Mouse (Mus musculus): ENCODE results near the gene Mplkip.

Gene Mplkip

DNA sequence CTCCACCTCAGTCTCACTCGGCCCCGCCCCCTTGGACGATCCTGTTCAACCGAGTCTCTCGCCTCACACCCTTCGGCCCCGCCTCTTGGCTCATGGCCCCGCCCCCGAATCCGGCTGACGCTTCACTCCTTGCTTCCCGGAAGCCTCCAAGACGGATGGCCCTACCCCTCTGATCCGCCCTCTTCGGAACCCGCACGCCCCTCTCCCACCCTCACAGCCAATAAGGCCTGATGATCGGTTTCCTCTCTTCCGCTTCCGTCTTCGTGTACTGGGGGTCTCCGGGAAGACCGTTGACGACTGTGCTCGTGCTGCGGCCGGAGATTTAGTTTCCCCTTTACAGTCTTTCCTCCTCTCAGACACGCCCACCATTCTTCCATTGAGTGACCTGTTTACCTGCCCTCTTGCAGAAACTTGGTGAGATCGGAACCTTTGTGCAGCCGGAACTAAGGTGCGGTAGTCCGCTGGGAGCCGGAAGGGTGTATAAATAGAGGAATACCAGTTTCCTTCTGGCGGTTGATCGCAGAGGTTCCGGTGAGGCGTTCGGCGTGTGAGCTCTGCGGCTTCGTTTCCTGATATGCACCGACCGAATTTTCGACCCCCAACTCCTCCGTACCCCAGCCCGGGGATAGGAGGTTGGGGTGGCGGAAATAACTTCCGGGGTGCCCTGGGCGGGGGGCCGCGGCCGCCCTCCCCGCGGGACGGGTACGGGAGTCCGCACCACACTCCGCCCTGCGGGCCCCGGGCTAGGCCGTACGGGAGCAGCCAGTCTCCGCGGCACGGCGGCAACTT is at the start of gene Mplkip, which contains the start of gene Sugct:
Gene Mplkip (plus strand): TSS at position 282 of the 789 bp plus-strand sequence.
Gene Sugct (minus strand): TSS at position 643 of the 789 bp plus-strand sequence.
- DNase-seq, result peak; percentile 100

GRCm38 (mm10) chr13:17667380-17667779 is 27.6 kb upstream of the Mplkip start:
- no peak for DNase-seq

DNA sequence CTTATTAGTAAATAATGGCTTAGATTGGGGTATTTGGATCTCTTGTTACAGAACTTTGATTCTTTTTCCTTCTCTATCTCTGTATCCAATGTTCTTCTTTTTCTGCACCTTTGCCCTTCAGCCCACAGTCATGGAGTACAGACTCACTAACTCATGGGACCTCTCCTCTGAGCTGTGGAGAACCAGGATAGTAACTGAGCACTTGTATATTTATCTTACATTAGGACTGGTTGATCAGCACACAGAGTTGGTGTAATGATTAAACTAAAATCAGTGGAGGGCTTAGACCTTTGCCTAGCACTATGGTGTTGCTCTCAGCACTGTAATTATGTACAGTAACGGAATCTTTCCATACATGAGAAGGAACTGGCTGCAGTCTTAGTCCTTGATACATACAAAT is 23.9 kb upstream of the Mplkip start:
- peak; percentile 69 for DNase-seq

DNA sequence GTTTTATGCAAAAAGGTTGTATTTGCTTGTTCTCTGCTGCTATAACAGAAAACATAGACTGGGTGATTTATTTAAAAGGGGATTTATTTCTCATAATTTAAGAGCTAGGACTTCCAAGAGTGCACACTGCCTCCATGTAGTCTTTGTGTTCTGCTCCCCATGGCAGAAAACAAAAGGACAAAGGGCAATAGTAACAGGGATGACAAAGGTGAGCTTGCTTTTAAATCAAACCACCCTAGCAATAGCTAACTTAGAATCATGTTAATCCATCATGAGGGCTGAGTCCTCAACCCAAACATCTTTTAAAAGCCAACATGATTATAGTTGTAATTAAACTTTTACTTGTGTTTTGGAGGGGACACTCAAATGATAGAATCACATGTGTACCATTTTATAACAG is 5.5 kb upstream of the Mplkip start:
- peak; percentile 79 for DNase-seq

- peak; percentile 38 for DNase-seq
Measured at GRCm38 (mm10) chr13:17690686-17691085, 4.3 kb upstream of the Mplkip start.

GRCm38 (mm10) chr13:17691436-17691835 is 3.6 kb upstream of the Mplkip start:
- peak; percentile 73 for DNase-seq

DNA sequence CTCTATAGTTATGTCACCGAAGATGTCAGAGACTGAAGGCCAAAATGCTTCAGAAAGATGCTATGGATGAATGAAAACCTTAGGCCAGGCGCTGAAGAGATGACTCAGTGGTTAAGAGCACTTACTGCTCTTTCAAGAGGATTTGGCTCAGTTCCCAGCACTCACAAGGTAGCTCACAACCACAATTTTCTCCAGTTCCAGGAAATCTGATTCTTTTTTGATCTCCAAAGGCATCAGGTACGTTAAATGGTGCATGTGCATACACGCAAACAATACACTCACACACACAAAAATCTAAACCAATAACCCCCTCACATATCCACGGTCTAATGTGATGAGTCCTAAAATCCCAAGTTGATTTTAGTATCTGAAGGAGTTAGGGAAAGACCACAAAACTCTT is 1.2 kb upstream of the Mplkip start:
- peak; percentile 57 for DNase-seq

DNA sequence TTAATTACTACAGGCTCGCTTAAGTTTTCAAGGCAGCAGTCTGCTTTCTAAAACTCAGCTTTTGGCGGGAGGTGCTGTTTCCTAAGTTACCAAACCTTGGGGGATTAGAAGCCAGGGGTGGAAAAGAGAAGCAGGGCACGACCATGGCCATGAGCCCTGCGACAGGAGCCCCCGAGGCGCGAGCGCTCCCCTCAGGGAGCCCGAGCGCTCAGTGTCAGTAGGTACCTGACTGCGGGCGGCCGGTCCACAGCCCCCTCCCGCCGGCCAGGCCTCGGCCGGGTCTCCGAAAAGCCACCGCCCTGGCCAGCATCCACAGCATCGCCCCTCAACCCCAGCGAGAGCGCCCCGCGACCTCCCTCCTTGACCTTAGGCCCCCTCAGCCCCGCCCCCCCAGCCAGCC is 578 bp upstream of the Mplkip start:
- DNase-seq, result no peak

DNA sequence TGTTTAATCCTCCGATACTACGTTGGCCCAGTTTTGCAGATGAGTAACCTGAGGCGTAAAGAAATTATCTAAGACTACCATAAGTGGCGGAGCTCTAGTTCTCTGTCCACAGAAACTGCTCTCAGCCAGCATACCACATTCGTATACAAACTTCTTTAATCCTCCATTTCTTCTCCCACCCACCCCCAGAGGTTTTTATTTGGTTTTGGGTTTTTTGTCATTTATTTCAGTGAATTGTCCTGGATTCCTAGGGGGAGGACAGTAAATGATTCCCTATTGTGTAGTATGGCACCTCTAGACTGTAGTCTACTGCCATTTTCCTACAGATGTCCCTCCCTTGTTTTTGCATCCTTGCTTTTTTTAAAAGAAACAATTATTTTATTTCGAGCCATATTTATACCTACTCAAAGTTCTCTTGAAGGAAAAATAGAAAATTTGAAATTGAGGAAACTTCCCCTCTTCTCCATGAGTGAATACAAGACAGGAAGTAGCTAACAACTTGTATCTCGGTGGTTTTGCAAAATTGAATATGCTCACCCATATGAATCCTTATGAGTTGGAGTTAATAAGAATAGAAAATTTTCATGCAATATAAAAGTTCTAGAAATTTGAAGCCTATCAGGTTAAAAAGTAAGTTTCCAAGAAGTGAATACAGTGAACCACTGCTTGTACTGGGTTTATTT is 1.0 kb downstream of the Mplkip start:
- DNase-seq, result no peak

DNA sequence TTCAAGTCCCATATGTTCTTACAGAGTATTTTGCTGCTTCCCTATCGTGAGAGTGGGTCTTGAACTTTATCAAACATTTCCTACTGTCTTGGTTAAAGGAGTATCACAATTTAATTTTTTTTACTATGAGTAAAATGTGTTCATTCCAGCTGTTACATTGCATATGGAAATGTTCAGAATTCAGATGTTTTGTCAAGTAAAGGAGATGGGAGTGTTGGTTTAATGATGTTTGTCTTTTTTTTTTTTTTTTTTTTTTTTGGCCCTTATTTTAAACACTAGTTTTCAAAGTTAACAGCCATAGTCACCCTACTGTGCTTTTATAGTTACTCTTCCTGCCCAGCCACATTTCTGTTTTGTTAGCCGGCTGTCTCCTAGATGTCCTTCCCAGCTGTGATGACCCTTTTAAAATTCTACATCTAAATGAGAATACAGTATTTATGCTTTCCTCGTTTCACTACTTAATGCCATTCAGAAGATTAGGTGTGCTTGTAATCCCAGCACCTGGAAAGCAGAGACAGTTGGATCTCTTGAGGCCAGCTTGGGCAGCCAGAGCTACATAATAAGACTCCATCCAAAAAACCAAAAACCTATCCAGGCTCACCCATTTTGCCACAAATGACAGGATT is 5.2 kb downstream of the Mplkip start:
- no peak for DNase-seq

GRCm38 (mm10) chr13:17701322-17701721 is 6.3 kb downstream of the Mplkip start:
- no peak for DNase-seq

GRCm38 (mm10) chr13:17702311-17702710 is 7.3 kb downstream of the Mplkip start:
- peak; percentile 55 for DNase-seq

GRCm38 (mm10) chr13:17705188-17705826 is 10.3 kb downstream of the Mplkip start:
- DNase-seq, result no peak

GRCm38 (mm10) chr13:17708784-17709311 is 13.9 kb downstream of the Mplkip start:
- DNase-seq, result no peak

- DNase-seq, result no peak
Measured at GRCm38 (mm10) chr13:17717357-17717756, 22.4 kb downstream of the Mplkip start.

- DNase-seq, result no peak
Measured at GRCm38 (mm10) chr13:17727922-17728321, 32.9 kb downstream of the Mplkip start.

- no peak for DNase-seq
Measured at GRCm38 (mm10) chr13:17728798-17729197, 33.8 kb downstream of the Mplkip start.
